Mouse (Mus musculus): ENCODE data around the gene Arhgap6. TPM values are rescaled to one million over a fixed set of nuclear protein-coding genes. Genes with fewer than 3 reads are reported as not detected.

Gene Arhgap6
- polyA plus RNA-seq, 1 experiment from 2014 or later, result 11.1 TPM

DNA sequence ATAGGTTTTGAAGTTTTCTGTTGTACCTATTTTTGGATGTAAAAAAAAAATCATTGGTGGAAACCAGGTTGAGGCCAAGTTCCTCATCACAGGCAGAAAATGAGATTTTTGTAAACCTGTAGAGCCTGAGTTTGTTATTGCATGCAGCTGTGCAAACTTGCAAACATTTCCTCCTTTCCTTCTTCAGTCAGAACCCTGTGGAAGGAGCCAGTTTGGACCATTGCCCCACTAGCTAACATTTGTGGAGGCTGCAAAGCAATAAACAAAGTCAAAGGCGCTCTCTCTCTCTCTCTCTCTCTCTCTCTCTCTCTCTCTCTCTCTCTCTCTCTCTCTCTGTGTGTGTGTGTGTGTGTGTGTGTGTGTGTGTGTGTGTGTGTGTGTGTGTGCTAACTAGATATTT, 378.9 kb downstream of the Arhgap6 start:
- ATAC-seq, result no peak
- H3K36me3 ChIP-seq (ENCODE audit: insufficient read depth, low read length), result no peaks in the 10 kb centered on the region
- no peaks in the 10 kb centered on the region for H3K4me1 ChIP-seq (ENCODE audit: insufficient read depth, low read depth, low read length)
- H3K4me3 ChIP-seq (ENCODE audit: low read depth, low read length), result no peak overlapping the region
- no peak for TF ChIP-seq CTCF (IDR thresholded peaks at IDR 0.05)
- TF ChIP-seq EP300 (IDR thresholded peaks at IDR 0.05), result no peak
- DNase-seq (ENCODE audit: low spot score), result no peak
- no peak overlapping the region for H3K27ac ChIP-seq (ENCODE audit: low read length)
- H3K27me3 ChIP-seq (replicated peaks; ENCODE audit: insufficient read depth, low read length), result no peaks in the 10 kb centered on the region
- H3K9ac ChIP-seq (replicated peaks; ENCODE audit: low read depth), result no peak overlapping the region
- H3K4me2 ChIP-seq (replicated peaks; ENCODE audit: low read depth, low read length), result no peak overlapping the region
- 43% methylated on average over 1 of the region's 1 CpGs for WGBS
- H3K9me3 ChIP-seq (ENCODE audit: low read length), result no peaks in the 10 kb centered on the region

- Histone ChIP-seq H3K4me2 (replicated peaks; ENCODE audit: low read depth, low read length) (no peak overlapping the region), H3K4me1 (ENCODE audit: insufficient read depth, low read depth, low read length) (no peaks in the 10 kb centered on the region), H3K9ac (replicated peaks; ENCODE audit: low read depth) (no peak overlapping the region), H3K27me3 (replicated peaks; ENCODE audit: insufficient read depth, low read length) (no peaks in the 10 kb centered on the region), H3K27ac (ENCODE audit: low read length) (no peak overlapping the region), H3K4me3 (ENCODE audit: low read depth, low read length) (no peak overlapping the region), H3K9me3 (ENCODE audit: low read length) (no peaks in the 10 kb centered on the region), H3K36me3 (ENCODE audit: insufficient read depth, low read length) (no peaks in the 10 kb centered on the region)
- TF ChIP-seq CTCF (IDR thresholded peaks at IDR 0.05) (no peak), EP300 (IDR thresholded peaks at IDR 0.05) (no peak)
- 85% methylated on average over 2 of the region's 2 CpGs for WGBS
- ATAC-seq, result no peak
- no peak for DNase-seq (ENCODE audit: low spot score)
Observed at GRCm38 (mm10) chrX:169178634-169179033, 383.7 kb downstream of the Arhgap6 start.

- DNase-seq (ENCODE audit: low spot score) (no peak), ATAC-seq (no peak)
- Histone ChIP-seq H3K4me2 (replicated peaks; ENCODE audit: low read depth, low read length) (no peak within 1 kb of the TSS), H3K27ac (ENCODE audit: low read length) (no peak within 1 kb of the TSS), H3K4me1 (ENCODE audit: insufficient read depth, low read depth, low read length) (no peaks in the 10 kb centered on the region), H3K27me3 (replicated peaks; ENCODE audit: insufficient read depth, low read length) (no peaks in the 10 kb centered on the region), H3K36me3 (ENCODE audit: insufficient read depth, low read length) (no peaks in the 10 kb centered on the region), H3K9ac (replicated peaks; ENCODE audit: low read depth) (no peak within 1 kb of the TSS), H3K9me3 (ENCODE audit: low read length) (no peaks in the 10 kb centered on the region), H3K4me3 (ENCODE audit: low read depth, low read length) (no peak within 1 kb of the TSS)
- no peak for TF ChIP-seq CTCF (IDR thresholded peaks at IDR 0.05)
- no peak for TF ChIP-seq EP300 (IDR thresholded peaks at IDR 0.05)
- WGBS, result 78% methylated on average over 5 of the region's 5 CpGs
Observed at GRCm38 (mm10) chrX:169187100-169187499, 392.2 kb downstream of the Arhgap6 start, which contains the start of gene Amelx. Gene Amelx (minus strand): TSS chrX:169187200.

GRCm38 (mm10) chrX:169210019-169210418, 415.1 kb downstream of the Arhgap6 start:
- no peak overlapping the region for H3K9ac ChIP-seq (replicated peaks; ENCODE audit: low read depth)
- DNase-seq (ENCODE audit: low spot score) (no peak), ATAC-seq (no peak)
- 48% methylated on average over 3 of the region's 3 CpGs for WGBS
- no peaks in the 10 kb centered on the region for H3K4me1 ChIP-seq (ENCODE audit: insufficient read depth, low read depth, low read length)
- no peak overlapping the region for H3K27ac ChIP-seq (ENCODE audit: low read length)
- no peaks in the 10 kb centered on the region for H3K9me3 ChIP-seq (ENCODE audit: low read length)
- H3K4me3 ChIP-seq (ENCODE audit: low read depth, low read length), result no peak overlapping the region
- H3K27me3 ChIP-seq (replicated peaks; ENCODE audit: insufficient read depth, low read length), result no peaks in the 10 kb centered on the region
- H3K4me2 ChIP-seq (replicated peaks; ENCODE audit: low read depth, low read length), result no peak overlapping the region
- H3K36me3 ChIP-seq (ENCODE audit: insufficient read depth, low read length), result no peaks in the 10 kb centered on the region
- no peak for TF ChIP-seq CTCF (IDR thresholded peaks at IDR 0.05)
- no peak for TF ChIP-seq EP300 (IDR thresholded peaks at IDR 0.05)

DNA sequence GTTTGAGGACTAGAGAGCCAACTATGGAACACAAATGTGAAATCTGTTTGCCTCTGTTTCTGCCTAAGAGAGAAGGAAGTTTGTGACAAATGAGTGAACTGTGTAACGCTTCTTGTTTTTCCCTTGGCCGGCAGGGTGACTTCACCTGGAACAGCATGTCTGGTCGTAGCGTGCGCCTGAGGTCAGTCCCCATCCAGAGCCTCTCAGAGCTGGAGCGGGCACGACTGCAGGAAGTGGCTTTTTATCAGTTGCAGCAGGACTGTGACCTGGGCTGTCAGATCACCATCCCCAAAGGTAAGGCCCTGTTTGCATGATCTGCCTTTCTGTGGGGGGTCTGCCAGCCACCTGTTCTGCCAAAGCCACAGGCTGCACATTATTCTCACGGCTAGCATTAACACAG, 425.2 kb downstream of the Arhgap6 start:
- Histone ChIP-seq H3K9ac (replicated peaks; ENCODE audit: low read depth) (no peak overlapping the region), H3K4me2 (replicated peaks; ENCODE audit: low read depth, low read length) (no peak overlapping the region), H3K27ac (ENCODE audit: low read length) (no peak overlapping the region), H3K9me3 (ENCODE audit: low read length) (no peaks in the 10 kb centered on the region), H3K4me3 (ENCODE audit: low read depth, low read length) (no peak overlapping the region), H3K27me3 (replicated peaks; ENCODE audit: insufficient read depth, low read length) (no peaks in the 10 kb centered on the region; the same call in 1 of the 2 replicates), H3K4me1 (ENCODE audit: insufficient read depth, low read depth, low read length) (no peaks in the 10 kb centered on the region), H3K36me3 (ENCODE audit: insufficient read depth, low read length) (no peaks in the 10 kb centered on the region)
- no peak for TF ChIP-seq CTCF (IDR thresholded peaks at IDR 0.05)
- TF ChIP-seq EP300 (IDR thresholded peaks at IDR 0.05), result no peak
- WGBS, result 62% methylated on average over 8 of the region's 8 CpGs
- ATAC-seq (no peak), DNase-seq (ENCODE audit: low spot score) (no peak)

GRCm38 (mm10) chrX:169222357-169223062, 427.6 kb downstream of the Arhgap6 start:
- Histone ChIP-seq H3K4me1 (ENCODE audit: insufficient read depth, low read depth, low read length) (no peaks in the 10 kb centered on the region), H3K27ac (ENCODE audit: low read length) (no peak overlapping the region), H3K4me3 (ENCODE audit: low read depth, low read length) (no peak overlapping the region), H3K27me3 (replicated peaks; ENCODE audit: insufficient read depth, low read length) (no peaks in the 10 kb centered on the region), H3K9ac (replicated peaks; ENCODE audit: low read depth) (no peak overlapping the region), H3K4me2 (replicated peaks; ENCODE audit: low read depth, low read length) (no peak overlapping the region), H3K36me3 (ENCODE audit: insufficient read depth, low read length) (no peaks in the 10 kb centered on the region), H3K9me3 (ENCODE audit: low read length) (no peaks in the 10 kb centered on the region)
- DNase-seq (ENCODE audit: low spot score), result no peak
- 41% methylated on average over 3 of the region's 3 CpGs for WGBS
- ATAC-seq, result no peak
- TF ChIP-seq EP300 (IDR thresholded peaks at IDR 0.05), result no peak
- TF ChIP-seq CTCF (IDR thresholded peaks at IDR 0.05), result no peak
